Mouse (Mus musculus) liver, embryonic 14.5 days (tissue): ENCODE results near the gene Nudt5. TPM values are rescaled to one million over a fixed set of nuclear protein-coding genes. Genes with fewer than 3 reads are reported as not detected.
A peak's percentile ranks its signal among the peaks of the same experiment; 100 is the strongest.

ENCODE experiments used
- ATAC-seq: fragments of 200-750 bp; cut with Nextera tagmentation; 2 replicates; pipeline ENCODE4 v1.8.0; 2017; ENCODE audit warnings: moderate number of reproducible peaks, mild to moderate bottlenecking, moderate library complexity; ENCODE audit not compliant: insufficient read depth
- DNase-seq, 3 experiments: peaks; one replicate each; pipeline ENCODE4 v3.0.0-alpha.2; 2012 to 2013; ENCODE audit warnings: low read depth in 3 of 3, low spot score in 3 of 3
- H3K27ac ChIP-seq: fragments of 300-500 bp; sonication (generic); 2 replicates; pipeline ENCODE4 v1.5.1; 2014; ENCODE audit warnings: moderate library complexity, mild to moderate bottlenecking, control low read depth, inconsistent platforms
- H3K27me3 ChIP-seq: fragments of 300-500 bp; sonication (generic); 2 replicates; pipeline ENCODE4 v1.6.1; 2014; ENCODE audit warnings: mild to moderate bottlenecking, low read length, moderate library complexity; ENCODE audit not compliant: control insufficient read depth, insufficient read depth
- H3K36me3 ChIP-seq: fragments of 300-500 bp; sonication (generic); replicated peaks from 2 replicates; pipeline ENCODE4 v1.6.1; 2014; ENCODE audit warnings: low read depth; ENCODE audit not compliant: control insufficient read depth, insufficient read depth
- H3K4me1 ChIP-seq, 2 experiments: fragments of 200-500 bp in 1 of 2; fragments of 300-500 bp in 1 of 2; sonication (generic) in 1 of 2; replicated peaks; 2 replicates each; pipeline ENCODE4 v1.6.1; 2012 to 2014; ENCODE audit warnings: antibody characterized with exemption in 1 of 2, inconsistent platforms in 1 of 2, low read length in 1 of 2; ENCODE audit not compliant: control insufficient read depth in 2 of 2, insufficient read depth in 2 of 2
- H3K4me2 ChIP-seq: fragments of 300-500 bp; sonication (generic); 2 replicates; pipeline ENCODE4 v1.6.1; 2014; ENCODE audit warnings: low read depth, mild to moderate bottlenecking, control low read depth, moderate library complexity
- H3K4me3 ChIP-seq, 2 experiments: fragments of 200-500 bp in 1 of 2; fragments of 300-500 bp in 1 of 2; sonication (generic) in 1 of 2; 2 replicates each; pipeline ENCODE4 v1.5.1; 2012 to 2014; ENCODE audit warnings: low read depth in 2 of 2, low read length in 2 of 2, mild to moderate bottlenecking in 2 of 2, control low read depth in 1 of 2, inconsistent platforms in 1 of 2, moderate library complexity in 1 of 2; ENCODE audit not compliant: insufficient read depth in 1 of 2
- H3K9ac ChIP-seq: fragments of 300-500 bp; sonication (generic); replicated peaks from 2 replicates; pipeline ENCODE4 v1.6.1; 2014; ENCODE audit warnings: mild to moderate bottlenecking, control low read depth, moderate library complexity
- H3K9me3 ChIP-seq: fragments of 300-500 bp; sonication (generic); 2 replicates; pipeline ENCODE4 v1.6.1; 2016; ENCODE audit warnings: low read length, mixed read lengths; ENCODE audit not compliant: control insufficient read depth
- CTCF ChIP-seq: IDR thresholded peaks from 2 replicates; pipeline ENCODE4 v1.5.1; 2016; ENCODE audit warnings: antibody characterized with exemption, low read depth, control low read depth
- EP300 ChIP-seq: IDR thresholded peaks from 2 replicates; pipeline ENCODE4 v1.6.1; 2016; ENCODE audit warnings: antibody characterized with exemption, low read depth
- WGBS: fragments of 180-500 bp; shearing (Covaris S2); extraction: QIAGEN DNeasy Blood & Tissue Kit; methylation state at CpG from one replicate; pipeline ENCODE4 v1.1.7; 2014; ENCODE audit not compliant: insufficient replicate concordance; 5-methylcytosine and 5-hydroxymethylcytosine counted together
- polyA plus RNA-seq, 2 experiments: library from polyadenylated mRNA; depleted of rRNA in 1 of 2; stranded (reverse) in 1 of 2; unstranded in 1 of 2; fragments of >200 nt; fragmentation: Nextera tagmentation in 1 of 2; extraction: Ambion mirVana in 1 of 2; gene quantifications; 2 replicates each; pipeline versions ENCODE4 v1.2.1 to v1.2.3; 2012 to 2014

Gene Nudt5
- polyA plus RNA-seq, 2 experiments = 17.8 to 47.3 TPM

- no peaks in the 10 kb centered on the region for H3K9me3 ChIP-seq
- no peak overlapping the region for H3K9ac ChIP-seq
- H3K4me2 ChIP-seq = no peak overlapping the region
- peaks cover 34% of the 10 kb centered on the region for H3K36me3 ChIP-seq
- H3K27ac ChIP-seq = no peak overlapping the region
- TF ChIP-seq CTCF (no peak), EP300 (no peak)
- peaks cover under 1 to 2% of the 10 kb centered on the region in 2 experiments; a peak in 1 of 4 replicates for H3K4me1 ChIP-seq
- WGBS = 84% methylated on average over 11 of the region's 11 CpGs
- no peak overlapping the region for H3K4me3 ChIP-seq
- H3K27me3 ChIP-seq = no peaks in the 10 kb centered on the region
- DNase-seq = no peak
- no peak for ATAC-seq
These were observed 4.0 kb upstream of the Nudt5 start for GRCm38 (mm10) chr2:5840815-5841214.

GRCm38 (mm10) chr2:5844181-5844872 lies 492 bp upstream of the Nudt5 start:
- Histone ChIP-seq H3K9ac (peak overlapping the region; percentile 93), H3K9me3 (no peaks in the 10 kb centered on the region), H3K4me1 (peaks cover 12 to 13% of the 10 kb centered on the region in 2 experiments), H3K4me2 (peak overlapping the region; percentile 83), H3K4me3 (peak overlapping the region; percentile 95 to 97), H3K36me3 (peaks cover 23% of the 10 kb centered on the region), H3K27me3 (no peaks in the 10 kb centered on the region), H3K27ac (peak overlapping the region; percentile 56)
- ATAC-seq = peak; percentile 48
- DNase-seq = no peak
- TF ChIP-seq EP300 (no peak), CTCF (no peak)
- 3% methylated on average over 23 of the region's 23 CpGs for WGBS

GRCm38 (mm10) chr2:5845826-5846225 lies 1.0 kb downstream of the Nudt5 start:
- Histone ChIP-seq H3K27ac (no peak overlapping the region), H3K9me3 (no peaks in the 10 kb centered on the region), H3K9ac (peak overlapping the region; percentile 93), H3K4me3 (peak overlapping the region; percentile 95 to 97), H3K4me2 (peak overlapping the region; percentile 83), H3K36me3 (peaks cover 9% of the 10 kb centered on the region), H3K4me1 (peaks cover 12 to 17% of the 10 kb centered on the region in 2 experiments), H3K27me3 (no peaks in the 10 kb centered on the region)
- no peak for ATAC-seq
- TF ChIP-seq CTCF (no peak), EP300 (no peak)
- WGBS = 15% methylated on average over 4 of the region's 4 CpGs
- no peak for DNase-seq

- H3K36me3 ChIP-seq = peaks cover 7% of the 10 kb centered on the region
- H3K9ac ChIP-seq = no peak overlapping the region
- no peak overlapping the region for H3K4me2 ChIP-seq
- H3K9me3 ChIP-seq = no peaks in the 10 kb centered on the region
- H3K4me3 ChIP-seq = no peak overlapping the region
- no peak overlapping the region for H3K27ac ChIP-seq
- WGBS = 84% methylated on average over 9 of the region's 9 CpGs
- H3K4me1 ChIP-seq = peaks cover 9 to 12% of the 10 kb centered on the region in 2 experiments
- no peaks in the 10 kb centered on the region for H3K27me3 ChIP-seq
- DNase-seq (no peak), ATAC-seq (no peak)
- TF ChIP-seq EP300 (no peak), CTCF (no peak)
These were observed 6.3 kb downstream of the Nudt5 start for GRCm38 (mm10) chr2:5851116-5851515.

GRCm38 (mm10) chr2:5851866-5852265 lies 7.0 kb downstream of the Nudt5 start:
- TF ChIP-seq CTCF (no peak), EP300 (no peak)
- no peaks in the 10 kb centered on the region for H3K27me3 ChIP-seq

More at GRCm38 (mm10) chr2:5851866-5852265, 7.0 kb downstream of the Nudt5 start:
- no peak overlapping the region for H3K27ac ChIP-seq
- DNase-seq (no peak), ATAC-seq (no peak)
- H3K9ac ChIP-seq = no peak overlapping the region
- WGBS = 64% methylated on average over 5 of the region's 5 CpGs
- H3K4me2 ChIP-seq = no peak overlapping the region
- no peaks in the 10 kb centered on the region for H3K9me3 ChIP-seq
- peaks cover 8% of the 10 kb centered on the region for H3K36me3 ChIP-seq
- H3K4me3 ChIP-seq = no peak overlapping the region
- H3K4me1 ChIP-seq = peaks cover 2 to 5% of the 10 kb centered on the region in 2 experiments
